Mouse (Mus musculus) gastrocnemius, postnatal 4 days (tissue): ENCODE data around the gene Ints2. TPM values are rescaled to one million over a fixed set of nuclear protein-coding genes. Genes with fewer than 3 reads are reported as not detected.
"Not testable (repeated sequence)": the region's sequence is repeated elsewhere in the genome, so short reads cannot be mapped to it uniquely, and the experiment has no call there.

Experiments used
- DNase-seq, 2 experiments: peaks; one replicate each; pipeline ENCODE4 v3.0.0; 2021 to 2022; ENCODE audit warnings: low spot score in 2 of 2, mixed read lengths in 2 of 2
- long read RNA-seq, 2 experiments: library from polyadenylated mRNA; stranded (forward); transcript quantifications; one replicate each; pipeline ENCODE4 v2.0.0; 2021
- total RNA-seq, 2 experiments: library from RNA; stranded (reverse); gene quantifications; 2 replicates each; pipeline ENCODE4 v1.2.3; 2021

The Ints2 gene
- total RNA-seq = 10 to 100 TPM; 13.2 to 14.6 TPM
- long read RNA-seq, experiment 1, full-length matches to known transcripts = 3 of 9 reads
- long read RNA-seq, experiment 1, partial matches to known transcripts = 2 of 9 reads
- long read RNA-seq, experiment 1, other reads (novel, unspliced or antisense) = 4 of 9 reads
- long read RNA-seq, experiment 2, full-length matches to known transcripts = 4 of 13 reads
- long read RNA-seq, experiment 2, partial matches to known transcripts = 2 of 13 reads
- long read RNA-seq, experiment 2, other reads (novel, unspliced or antisense) = 7 of 13 reads

DNA sequence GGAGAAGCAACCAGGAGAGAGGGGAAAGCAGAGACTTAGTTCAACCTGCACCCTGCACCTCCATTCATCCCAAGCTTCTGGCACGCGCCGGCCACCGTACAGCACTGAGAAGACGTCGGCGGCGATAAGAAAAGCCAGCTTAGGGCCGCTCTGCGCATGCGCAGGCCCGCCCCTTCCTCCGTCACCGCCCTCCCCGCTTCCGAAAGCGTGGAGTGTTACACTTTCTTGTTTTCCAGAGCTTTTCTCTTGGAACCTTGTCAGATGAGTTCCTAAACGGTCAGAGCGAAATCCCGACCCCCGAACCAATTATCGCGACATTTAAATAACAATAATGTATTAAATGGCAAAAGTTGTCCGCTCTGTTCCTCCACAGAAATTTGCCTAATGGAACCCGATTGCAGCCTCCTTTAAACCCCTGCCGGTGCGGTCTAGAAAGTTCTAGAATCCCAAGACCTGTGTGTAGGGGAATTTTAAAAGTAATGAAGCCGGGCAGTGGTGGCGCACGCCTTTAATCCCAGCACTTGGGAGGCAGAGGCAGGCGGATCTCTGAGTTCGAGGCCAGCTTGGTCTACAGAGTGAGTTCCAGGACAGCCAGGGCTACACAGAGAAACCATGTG, at the start of gene Ints2:
Gene Ints2, minus strand, starts transcription at position 116 of the 617 bp plus-strand sequence.
- DNase-seq = peak; percentile 96

DNA sequence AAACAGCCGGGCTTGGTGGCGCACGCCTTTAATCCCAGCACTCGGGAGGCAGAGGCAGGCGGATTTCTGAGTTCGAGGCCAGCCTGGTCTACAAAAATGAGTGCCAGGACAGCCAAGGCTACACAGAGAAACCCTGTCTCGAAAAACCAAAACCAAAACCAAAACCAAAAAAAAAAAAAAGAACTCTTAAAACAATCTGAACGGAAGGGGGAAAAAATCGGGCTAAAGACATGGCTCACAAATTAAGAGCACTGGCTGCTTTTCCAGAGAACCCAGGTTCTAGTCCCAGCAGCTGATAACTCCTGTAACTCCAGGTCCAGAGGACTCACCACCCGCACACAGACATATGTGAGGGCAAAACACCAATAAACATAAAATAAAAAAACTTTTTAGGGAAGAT, 34.8 kb upstream of the Ints2 start:
- DNase-seq = not testable (repeated sequence)

DNA sequence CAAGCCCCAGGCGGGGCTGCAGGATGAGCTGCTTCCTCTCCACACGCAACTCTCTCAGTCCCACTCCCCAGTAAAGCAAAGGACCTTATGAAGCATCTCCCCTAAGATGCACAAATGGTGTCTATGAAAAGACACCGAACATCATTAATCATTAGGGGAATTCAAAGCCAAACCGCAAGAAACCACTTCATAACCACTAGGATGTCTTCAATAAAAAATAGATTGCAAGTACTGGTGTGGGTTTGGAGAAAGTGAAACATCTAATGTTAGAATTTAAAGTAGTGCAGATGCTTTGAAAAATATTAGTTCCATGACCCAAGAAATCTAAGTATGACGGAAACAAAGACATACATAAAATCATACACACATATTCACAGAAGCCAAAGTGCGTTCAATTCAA, 34.3 kb upstream of the Ints2 start:
- DNase-seq = no peak

DNA sequence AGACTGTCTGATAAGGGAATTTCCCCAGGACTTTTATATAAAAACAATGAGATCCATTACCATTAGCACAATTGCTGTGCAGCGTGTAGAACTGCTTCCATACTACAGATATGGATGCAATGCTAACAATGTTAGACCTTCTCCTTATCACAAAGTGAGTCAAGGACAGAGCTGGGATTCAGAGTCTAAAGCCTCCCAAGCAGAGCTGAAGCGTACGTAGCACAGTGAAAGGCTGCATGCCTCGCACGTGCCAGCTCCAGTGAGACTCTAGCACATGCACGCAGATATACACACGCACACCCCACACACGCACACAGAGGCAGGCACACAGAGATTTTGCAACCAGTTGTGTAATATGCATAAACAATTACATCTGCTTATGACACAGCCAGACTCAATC, 28.4 kb upstream of the Ints2 start:
- no peak for DNase-seq

DNA sequence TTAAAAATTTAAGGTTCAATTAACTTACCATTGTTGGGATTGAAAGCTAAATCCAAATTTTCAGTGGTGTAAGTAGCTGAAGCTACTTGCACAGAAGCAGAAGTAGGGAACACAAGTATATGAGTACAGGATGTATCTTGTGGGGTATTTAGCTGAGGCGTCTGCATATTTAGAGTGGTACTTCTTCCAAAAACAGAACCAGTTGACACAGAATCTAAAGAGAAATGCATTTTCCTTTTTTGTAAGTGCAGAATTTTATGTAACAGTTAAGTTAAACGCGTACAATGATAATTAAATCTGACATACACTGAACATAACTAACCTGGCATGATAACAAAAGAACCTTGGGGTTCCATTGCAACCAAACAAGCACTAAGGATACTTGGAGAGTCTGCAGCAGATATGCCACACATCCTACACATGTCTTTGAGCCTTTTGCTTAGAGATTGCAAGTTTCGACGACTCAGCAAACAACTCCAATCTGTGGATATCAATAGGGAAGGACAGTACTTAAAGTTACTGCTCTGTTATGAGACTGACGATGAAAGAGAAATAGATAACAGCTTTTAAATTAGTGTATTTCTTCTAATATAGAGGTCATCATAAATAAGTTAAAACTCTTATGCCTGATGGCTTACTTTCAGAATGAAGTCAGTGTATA, 21.2 kb upstream of the Ints2 start:
- DNase-seq = no peak

DNA sequence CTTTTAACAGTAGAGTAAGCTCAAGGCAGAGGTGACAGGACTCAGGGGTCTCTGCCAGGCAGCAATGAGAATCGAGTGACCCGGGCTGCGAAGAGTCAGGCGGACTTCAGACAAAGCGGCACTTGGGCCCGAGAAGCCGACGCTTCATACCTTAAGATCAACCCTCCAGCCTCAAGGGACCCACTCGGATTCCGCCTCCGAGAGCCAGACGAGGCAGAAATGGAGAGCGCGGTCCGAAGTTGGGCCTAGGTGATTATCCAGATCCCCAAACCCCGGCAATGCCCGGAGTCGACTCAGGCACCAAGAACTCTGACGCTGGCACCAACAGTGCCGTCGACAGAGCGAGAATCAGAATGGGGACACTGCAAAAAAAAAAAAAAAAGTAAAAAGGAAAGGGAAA, 321 bp downstream of the Ints2 start:
- peak in 1 of 2 experiments; percentile 35 for DNase-seq

DNA sequence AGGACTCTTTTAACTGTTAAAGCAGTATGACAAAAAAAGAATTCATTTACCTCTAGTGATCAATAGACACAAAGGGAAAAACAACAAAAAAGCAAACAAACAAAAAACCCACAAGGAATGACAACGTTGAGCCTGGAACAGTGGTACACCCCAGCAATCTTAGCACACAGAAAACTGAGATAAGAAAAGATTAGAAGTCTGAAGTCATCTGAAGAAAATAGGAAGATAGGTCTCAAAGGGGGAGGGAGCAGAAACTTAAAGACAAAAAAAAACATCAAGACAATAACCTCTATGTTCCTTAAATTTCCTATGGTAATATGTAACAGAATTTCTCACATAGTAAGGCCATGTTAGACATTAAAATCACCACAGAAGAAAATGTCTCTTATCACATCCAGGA, 4.0 kb downstream of the Ints2 start:
- no peak for DNase-seq

DNA sequence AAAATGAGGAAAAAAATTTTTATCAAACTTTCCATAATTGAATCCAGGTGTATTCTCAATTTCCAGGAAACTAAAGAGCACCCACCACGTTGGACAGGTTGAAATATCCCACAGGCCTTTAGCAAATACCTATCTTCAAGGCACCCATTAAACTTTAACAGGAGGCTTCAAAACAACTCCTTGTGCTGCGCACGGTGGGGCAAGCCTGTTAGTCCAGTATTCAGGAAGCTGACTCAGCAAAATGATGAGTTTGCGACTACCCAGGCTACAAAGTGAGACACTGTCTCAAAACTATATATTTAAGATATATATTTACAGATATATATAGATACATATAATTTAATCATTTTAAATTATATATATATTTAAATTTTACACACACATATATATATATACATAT, 24.9 kb downstream of the Ints2 start:
- no peak for DNase-seq

DNA sequence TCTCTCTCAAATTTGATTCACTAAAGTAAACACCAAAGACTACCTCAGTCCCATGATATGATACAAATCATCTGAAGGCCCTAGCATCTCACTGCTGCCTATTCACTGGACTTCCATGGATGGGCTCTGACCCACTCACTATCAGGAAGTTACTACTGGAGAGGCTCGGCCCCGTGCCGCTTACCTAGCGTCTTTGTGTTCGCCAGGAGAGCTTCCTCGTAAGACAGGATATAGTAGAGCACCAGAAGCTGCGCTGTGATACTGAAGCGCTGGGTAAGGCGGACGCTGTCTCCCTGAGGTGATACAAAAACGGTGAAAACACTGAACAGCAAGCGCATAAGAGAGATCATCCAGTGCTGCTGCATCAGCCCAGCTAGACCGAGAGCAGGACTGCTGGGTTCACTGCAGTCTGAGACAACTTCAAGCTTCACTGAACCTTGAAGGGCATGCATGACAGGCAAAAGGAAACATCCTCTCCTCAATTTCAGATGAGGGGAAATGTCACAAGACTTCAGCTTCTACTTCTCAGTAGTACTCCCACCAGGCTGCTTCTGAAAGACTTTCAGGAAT, 25.5 kb downstream of the Ints2 start:
- DNase-seq = no peak

DNA sequence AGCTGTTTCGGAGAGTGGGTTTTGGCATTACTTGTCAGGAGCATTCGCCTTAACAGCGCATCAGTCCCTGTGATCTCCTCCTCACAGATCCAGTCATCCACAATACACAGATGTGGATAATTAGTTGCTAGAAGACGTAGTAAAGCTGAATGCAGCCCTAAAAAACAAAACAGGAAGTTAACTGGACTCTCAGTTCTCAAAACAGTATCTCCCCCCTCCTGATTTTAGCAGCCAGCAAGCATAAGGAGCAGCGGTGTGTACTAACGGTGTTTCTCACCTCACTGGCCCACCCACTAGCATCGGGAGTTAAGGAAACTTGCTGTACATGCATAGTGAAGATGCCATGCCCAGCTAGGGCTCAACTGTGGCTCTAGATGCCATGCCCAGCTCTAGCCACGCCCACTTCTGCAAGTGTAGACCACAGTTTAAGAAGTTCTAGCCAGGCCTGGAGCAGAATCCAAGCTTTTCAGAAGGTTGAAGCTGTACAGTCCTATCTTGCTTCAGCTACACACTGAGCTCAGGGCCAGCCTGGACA, 30.7 kb downstream of the Ints2 start:
- DNase-seq = no peak

DNA sequence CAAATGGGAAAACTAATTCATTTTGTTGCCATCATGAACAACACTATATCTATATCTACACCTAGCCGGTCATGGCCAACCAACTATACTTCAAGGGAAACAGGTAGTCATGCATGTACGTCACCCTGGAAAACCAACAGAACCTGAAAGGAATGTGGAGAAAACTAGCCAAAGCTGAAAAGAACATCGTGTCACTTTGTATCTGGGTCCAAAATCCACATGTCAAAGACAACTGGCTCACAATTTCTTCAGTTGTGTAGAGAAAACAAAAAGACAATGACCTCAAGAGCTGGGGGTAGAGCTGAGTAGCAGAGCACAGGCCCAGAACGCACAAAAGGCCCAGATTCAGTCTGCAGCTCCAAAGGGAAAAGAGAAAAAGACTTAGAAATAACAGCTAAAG, 31.6 kb downstream of the Ints2 start:
- no peak for DNase-seq

DNA sequence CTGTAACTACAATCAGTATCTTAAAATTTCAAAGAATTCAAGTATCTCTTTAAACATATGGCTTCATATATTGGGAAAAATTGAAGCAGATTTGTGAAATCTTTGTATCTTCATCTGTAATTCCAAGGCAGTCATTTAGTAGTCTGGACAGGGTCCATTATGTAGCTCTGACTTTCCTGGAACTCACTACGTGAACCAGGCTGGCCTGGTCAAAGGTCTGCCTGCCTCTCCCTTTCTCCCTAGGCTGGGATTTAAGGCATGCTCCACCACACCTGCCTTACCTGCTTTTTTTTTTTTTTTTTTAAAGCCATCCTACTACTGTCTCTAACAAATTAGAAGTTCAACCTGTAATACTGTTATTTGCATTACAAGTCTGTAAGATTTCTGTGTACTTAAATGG, 45.6 kb downstream of the Ints2 start:
- no peak for DNase-seq

DNA sequence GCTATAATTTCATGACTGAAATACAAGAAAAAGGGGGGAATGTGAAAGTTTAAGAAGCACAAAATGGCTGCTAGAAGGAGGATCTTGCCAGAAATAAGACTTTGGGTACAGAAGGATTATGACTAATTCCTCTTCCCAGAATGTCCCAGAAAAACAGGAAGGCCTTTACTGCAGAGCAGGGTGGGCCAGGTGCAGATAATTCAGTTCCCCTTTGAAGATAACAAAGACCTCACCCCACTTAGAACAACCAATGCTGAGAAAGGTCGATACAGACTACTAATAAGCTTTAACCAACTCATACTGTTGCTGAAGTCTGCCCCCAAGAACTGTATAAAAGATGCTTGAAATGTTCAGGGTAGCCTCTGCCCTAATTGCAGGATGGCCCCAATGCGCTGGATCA, 48.3 kb downstream of the Ints2 start:
- DNase-seq = no peak

DNA sequence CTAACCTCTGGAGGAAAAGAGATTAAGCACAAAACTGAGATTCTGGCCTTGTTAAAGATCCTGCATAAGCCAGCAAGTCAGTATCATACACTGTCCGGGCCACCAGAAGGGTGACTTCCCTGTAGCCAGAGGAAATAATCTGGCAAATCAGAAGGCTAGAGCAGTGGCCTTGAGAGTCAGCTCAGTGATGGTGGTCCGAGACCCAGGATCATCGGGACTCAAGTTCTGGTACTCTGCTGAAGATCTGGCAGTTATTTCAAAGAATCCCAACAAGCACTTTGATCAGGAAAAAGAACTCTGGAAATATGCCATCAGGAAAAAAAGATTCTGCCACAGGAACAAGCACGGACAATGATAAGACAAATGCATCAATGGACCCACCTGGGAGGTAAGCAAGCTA, 51.5 kb downstream of the Ints2 start:
- no peak for DNase-seq

DNA sequence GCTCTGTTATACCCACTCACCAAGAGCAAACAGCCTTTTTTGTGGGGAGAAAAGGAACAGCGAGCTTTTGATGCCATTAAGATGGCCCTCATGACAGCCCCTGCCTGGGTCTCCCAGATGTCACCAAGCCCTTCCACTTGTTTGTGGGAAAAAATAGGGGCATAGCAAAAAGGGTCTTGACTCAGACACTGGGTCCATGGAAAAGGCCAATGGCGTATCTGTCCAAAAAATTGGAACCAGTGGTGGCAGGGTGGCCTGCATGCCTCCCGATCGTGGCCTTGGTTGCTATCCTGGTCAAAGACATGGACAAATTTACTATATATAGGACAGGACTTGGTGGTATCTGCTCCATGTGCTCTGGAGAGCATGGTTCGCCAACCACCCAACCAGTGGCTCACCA, 52.3 kb downstream of the Ints2 start:
- no peak for DNase-seq

DNA sequence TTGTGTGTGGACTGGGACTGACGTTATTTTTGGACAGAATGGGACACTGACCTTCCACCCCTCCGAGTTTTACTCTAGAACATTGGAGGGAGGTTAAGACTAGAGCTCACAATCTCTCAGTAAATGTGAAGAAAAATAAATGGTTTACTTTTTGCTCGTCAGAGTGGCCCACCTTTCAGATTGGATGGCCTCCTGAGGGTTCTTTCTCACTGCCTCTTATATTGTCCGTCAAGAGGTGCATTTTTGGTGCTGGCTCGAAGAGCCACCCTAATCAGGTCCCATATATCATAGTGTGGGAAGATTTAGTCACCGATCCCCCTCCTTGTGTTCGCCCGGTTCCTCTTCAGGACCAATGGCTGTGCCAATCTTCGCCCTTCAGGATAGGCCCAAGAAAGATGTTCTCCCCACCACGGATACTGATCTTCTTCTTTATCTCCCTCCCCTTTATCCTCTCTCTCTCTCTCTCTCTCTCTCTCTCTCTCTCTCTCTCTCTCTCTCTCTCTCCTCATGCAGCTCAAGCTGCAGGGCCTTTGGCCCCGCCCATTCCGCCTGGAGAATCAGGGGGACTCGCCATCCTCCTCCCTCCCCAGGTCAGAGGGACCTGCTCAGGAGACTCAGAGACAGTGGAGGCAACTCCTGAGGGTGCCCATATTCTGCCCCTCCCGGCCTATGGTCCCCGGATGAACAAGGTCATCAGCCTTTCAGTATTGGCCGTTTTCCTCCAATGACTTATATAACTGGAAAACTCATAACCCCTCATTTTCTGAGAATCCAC, 55.3 kb downstream of the Ints2 start:
- peak in 1 of 2 experiments; percentile 28 for DNase-seq

DNA sequence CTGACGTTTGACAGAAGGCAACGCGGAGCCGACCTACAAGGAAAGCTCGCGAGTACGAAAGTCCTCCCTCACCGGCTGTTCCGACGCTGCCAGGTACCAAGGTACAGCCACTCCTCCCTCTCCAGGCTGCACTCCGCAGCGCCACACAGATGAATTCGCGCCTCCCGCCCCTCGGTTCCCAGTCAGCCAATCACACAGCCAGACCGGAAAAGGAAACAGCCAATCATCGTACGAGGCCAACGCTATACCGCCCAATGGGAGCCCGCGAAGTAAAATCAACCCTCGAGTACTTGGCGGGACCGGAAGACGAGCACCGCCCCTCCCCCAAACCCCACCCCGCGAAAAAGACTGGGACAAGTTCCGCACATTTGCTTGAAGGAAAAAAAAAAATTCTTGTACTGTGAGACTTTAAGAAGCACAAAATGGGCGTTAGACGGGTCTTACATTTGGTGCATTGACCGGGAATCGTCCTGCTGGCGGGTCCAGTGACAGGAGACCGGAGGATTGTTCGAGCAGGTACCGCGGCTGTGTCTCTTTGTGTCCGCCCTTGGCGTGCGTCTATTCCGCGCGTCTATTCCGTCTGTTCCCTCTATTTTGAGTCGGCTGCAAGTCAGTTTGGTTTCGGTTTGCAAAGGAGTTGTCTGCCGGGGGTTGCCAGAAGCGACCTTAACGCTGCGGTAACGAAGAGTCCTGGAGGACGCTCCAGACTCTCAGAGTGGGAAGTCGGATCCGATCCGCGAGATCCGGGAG, 56.2 kb downstream of the Ints2 start, which contains the start of gene Brip1:
Gene Brip1, minus strand, starts transcription at position 157 of the 750 bp plus-strand sequence.
- peak; percentile 79 to 87 for DNase-seq

DNA sequence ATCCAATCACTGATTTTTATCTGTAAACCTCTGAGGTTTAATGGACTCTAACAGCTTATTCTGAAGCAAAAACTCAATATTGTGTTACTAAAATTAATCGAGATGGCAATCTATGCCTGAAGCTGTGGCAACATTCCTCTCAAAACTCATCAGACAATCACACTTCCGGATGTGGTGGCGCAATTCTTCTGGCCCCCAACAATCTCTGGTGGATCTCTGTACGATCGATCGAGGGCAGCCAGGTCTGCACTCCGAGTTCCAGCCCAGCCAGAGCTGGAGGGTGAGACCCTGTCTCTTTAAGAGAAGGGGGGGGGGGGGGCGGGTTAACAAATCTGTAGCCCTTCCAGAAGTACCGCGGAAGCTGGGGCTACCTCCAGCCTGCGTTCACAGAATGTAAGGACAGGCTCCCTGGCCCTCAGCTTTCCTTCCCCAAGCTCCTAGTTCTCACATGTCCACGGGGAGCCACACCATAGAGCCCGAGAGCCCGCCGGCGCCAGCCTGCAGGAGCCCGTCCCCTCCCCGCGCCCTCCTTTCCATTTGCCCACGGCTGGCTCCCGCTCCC, 56.8 kb downstream of the Ints2 start:
- no peak for DNase-seq

DNA sequence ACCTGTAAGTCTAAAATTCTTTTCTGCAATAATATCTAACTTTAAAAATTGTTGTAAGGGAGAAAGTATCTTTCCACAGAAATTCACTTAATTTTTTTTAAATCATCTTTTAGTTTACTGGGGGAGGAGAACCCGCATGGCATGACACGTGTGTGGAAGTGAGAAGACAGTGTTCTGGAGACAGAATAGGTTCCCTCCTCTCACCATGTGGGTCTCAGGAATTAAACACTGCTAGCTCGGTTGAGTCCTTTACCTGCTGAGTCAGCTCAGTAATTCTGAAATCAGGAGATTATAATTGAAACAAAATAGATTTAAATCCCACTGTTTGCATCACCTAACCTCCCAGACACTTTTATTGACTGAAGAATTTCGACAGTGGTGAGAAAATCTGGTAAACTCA, 57.6 kb downstream of the Ints2 start:
- DNase-seq = no peak

DNA sequence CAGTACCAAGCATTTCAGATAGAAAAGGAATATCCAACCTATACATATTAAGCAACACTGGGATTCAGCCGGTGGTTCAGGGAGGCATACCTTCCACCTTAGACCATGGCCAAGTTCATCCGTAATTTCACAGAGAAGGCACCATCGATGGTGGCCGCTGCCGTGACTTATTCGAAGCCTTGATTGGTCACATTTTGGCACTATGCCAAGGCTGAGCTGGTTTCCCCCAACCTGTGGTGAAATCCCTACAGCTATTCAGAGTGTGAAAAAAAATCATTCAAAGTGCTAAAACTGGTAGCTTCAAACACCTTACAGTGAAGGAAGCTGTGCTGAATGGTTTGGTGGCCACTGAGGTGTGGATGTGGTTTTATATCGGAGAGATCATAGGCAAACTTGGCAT, 72.2 kb downstream of the Ints2 start:
- DNase-seq = not testable (repeated sequence)
